Mouse (Mus musculus) right cerebral cortex, postnatal 14 days (tissue): Measurements from ENCODE around the gene Supt6.

Source experiments
- DNase-seq: peaks from one replicate; pipeline ENCODE4 v3.0.0; 2022

Gene Supt6

GRCm38 (mm10) chr11:78164924-78165760 lies 80.6 kb downstream of the Supt6 start, which contains the start of gene Traf4:
TSS of gene Traf4 (minus strand) at chr11:78165589.
- DNase-seq: peak; percentile 77

GRCm38 (mm10) chr11:78164604-78164923 lies 81.2 kb downstream of the Supt6 start:
- no peak for DNase-seq

- no peak for DNase-seq
Measured at GRCm38 (mm10) chr11:78163681-78164603, 81.8 kb downstream of the Supt6 start.

GRCm38 (mm10) chr11:78163045-78163444 lies 82.7 kb downstream of the Supt6 start:
- DNase-seq: no peak

- DNase-seq: peak; percentile 59
Measured at GRCm38 (mm10) chr11:78162504-78162903, 83.3 kb downstream of the Supt6 start.

GRCm38 (mm10) chr11:78161968-78162367 lies 83.8 kb downstream of the Supt6 start:
- DNase-seq: no peak

GRCm38 (mm10) chr11:78161169-78161568 lies 84.6 kb downstream of the Supt6 start:
- DNase-seq: no peak

GRCm38 (mm10) chr11:78160675-78161074 lies 85.1 kb downstream of the Supt6 start:
- DNase-seq: no peak

- DNase-seq: no peak
Measured at GRCm38 (mm10) chr11:78160171-78160570, 85.6 kb downstream of the Supt6 start.

- no peak for DNase-seq
Measured at GRCm38 (mm10) chr11:78159557-78159956, 86.2 kb downstream of the Supt6 start.

GRCm38 (mm10) chr11:78159096-78159495 lies 86.7 kb downstream of the Supt6 start:
- peak; percentile 62 for DNase-seq
